In genomic region chr16:23471551-23471950, GRCm38 (mm10) we compare ENCODE assay signal across 21 mouse cellular contexts. TPM values are rescaled to one million over a fixed set of nuclear protein-coding genes. Genes with fewer than 3 reads are reported as not detected.
A peak's percentile ranks its signal among the peaks of the same experiment; 100 is the strongest.
DNase-seq lines count a peak whose midpoint lies in the region.
"Had no signal": no experiment of that assay in that cellular context is flagged by ENCODE, and none has a peak within 500 bp of the region (broad histone marks: within the 10 kb centered on the region; RNA-seq: fewer than 3 reads in every experiment).

No protein-coding gene starts in this region.

- DNase-seq in adrenal gland, adult 2 months = peak; percentile 82
- no peak for DNase-seq in adrenal gland, postnatal 4 days (ENCODE audit: low spot score in 2 of 2)
- DNase-seq in adrenal gland, postnatal 14 days = peak; percentile 57
- DNase-seq in adrenal gland, postnatal 36 days = peak; percentile 50 to 65
- DNase-seq in right cerebral cortex, postnatal 25 days = no peak
- DNase-seq in cerebellum, adult 9-10 months = no peak
- DNase-seq: B cell, adult 2 months; cerebellum, adult 11 months; cerebellum, adult 18-20 months; cerebellum, adult 8-10 months; cerebellum, postnatal 10 days; cerebellum, postnatal 25 days; forebrain, postnatal 0 days had no signal

RNA-seq across cellular contexts. Expression of gene Rtp1, which starts 42.6 kb away (rescaled TPM):
- total RNA-seq in adrenal gland, adult 2 months (2021) = not detected
- not detected in 2 replicates for polyA plus RNA-seq in adrenal gland, adult 2 months (2012; rRNA removed)
- total RNA-seq in adrenal gland, postnatal 4 days (2021) = not detected
- total RNA-seq in adrenal gland, postnatal 14 days (2021) = not detected in 2 replicates
- not detected for total RNA-seq in adrenal gland, postnatal 36 days (2021)
- total RNA-seq: adrenal gland, adult 18-20 months; CH12.LX had no signal
- polyA plus RNA-seq: activated CD4-positive, CD25-positive, alpha-beta regulatory T cell, adult 4 months; CD4-positive, CD25-positive, alpha-beta regulatory T cell, adult 4 months; embryonic facial prominence, embryonic 10.5 days; forebrain, embryonic 13.5 days; G1E; Patski had no signal

RNA-seq across cellular contexts. Expression of gene Rtp4, which starts 48.5 kb away (rescaled TPM):
- 10 to 100 TPM; 10.2 to 11.1 TPM for total RNA-seq in adrenal gland, adult 2 months (2021)
- 7.4 and 15.3 TPM in 2 replicates for polyA plus RNA-seq in adrenal gland, adult 2 months (2012; rRNA removed)
- total RNA-seq in adrenal gland, postnatal 4 days (2021) = 1 to 10 TPM; 8.3 to 9.4 TPM
- total RNA-seq in adrenal gland, postnatal 14 days (2021) = 6.3 and 9.2 TPM in 2 replicates
- 10 to 100 TPM; 16.6 to 19.8 TPM for total RNA-seq in adrenal gland, postnatal 36 days (2021)
- polyA plus RNA-seq: G1E had no signal

RNA-seq across cellular contexts. Expression of gene Masp1, which starts 49.1 kb away (rescaled TPM):
- total RNA-seq in adrenal gland, adult 2 months (2021) = 100 to 1,000 TPM in 1 of 2 experiments, 10 to 100 TPM in 1; 46.1 to 169 TPM
- polyA plus RNA-seq in adrenal gland, adult 2 months (2012; rRNA removed) = 33.8 and 67.9 TPM in 2 replicates
- 10 to 100 TPM; 76.5 to 89.9 TPM for total RNA-seq in adrenal gland, postnatal 4 days (2021)
- total RNA-seq in adrenal gland, postnatal 14 days (2021) = 69.6 and 71.5 TPM in 2 replicates
- total RNA-seq in adrenal gland, postnatal 36 days (2021) = 100 to 1,000 TPM in 1 of 2 experiments, 10 to 100 TPM in 1; 62.4 to 152 TPM
- polyA plus RNA-seq: activated CD4-positive, CD25-positive, alpha-beta regulatory T cell, adult 4 months; CD4-positive, CD25-positive, alpha-beta regulatory T cell, adult 4 months; G1E had no signal

Comparison
In these comparisons a context has a peak if more than half of its experiments do, and no peak if none do; other contexts are left out.
1. DNase-seq: peak in adrenal gland, adult 2 months (single experiment), adrenal gland, postnatal 14 days (single experiment) and adrenal gland, postnatal 36 days (2 of 2); none in adrenal gland, postnatal 4 days (0 of 2), right cerebral cortex, postnatal 25 days (single experiment) and cerebellum, adult 9-10 months (single experiment).